Mouse (Mus musculus) bone marrow, adult 2 months (tissue): ENCODE measurements at regions not wholly inside any gene's neighbourhood (a gene's known extent, or its start where the extent isn't known, plus 50 kb on each side); places are given as distances from the start of the nearest gene placed in this dataset.

Experiments
- CTCF ChIP-seq: fragments of 200-500 bp; IDR thresholded peaks from 2 replicates; pipeline ENCODE4 v1.5.1; 2011; ENCODE audit warnings: low read length, control low read depth; ENCODE audit not compliant: control insufficient read depth, insufficient read depth
- POLR2A ChIP-seq: fragments of 200-500 bp; IDR thresholded peaks from 2 replicates; pipeline ENCODE4 v1.6.1; 2011; ENCODE audit warnings: low read depth, mild to moderate bottlenecking, control low read depth, low read length, borderline replicate concordance; ENCODE audit not compliant: control insufficient read depth

DNA sequence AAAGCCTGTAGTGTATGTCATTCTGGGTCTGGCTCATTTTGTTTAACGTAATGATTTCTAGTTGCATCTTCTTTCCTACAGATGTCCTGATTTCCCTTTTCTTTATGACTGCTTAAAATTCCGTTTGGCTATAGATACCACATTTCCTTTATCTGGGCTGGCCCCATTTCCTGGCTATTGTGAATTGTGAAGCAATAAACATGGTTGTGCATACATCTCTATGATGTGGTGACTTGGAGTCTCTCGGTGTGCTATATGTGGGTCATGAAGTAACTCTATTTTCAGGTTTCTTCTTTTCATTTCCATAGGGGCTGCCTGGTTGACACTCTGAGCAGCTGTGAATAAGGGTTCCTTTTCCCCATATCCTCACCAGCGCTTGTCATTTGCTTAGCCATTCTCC lies 336.7 kb upstream of the Tbl1xr1 start:
- TF ChIP-seq CTCF (no peak), POLR2A (no peak)
